Mouse (Mus musculus) ES-Bruce4 (cell line): ENCODE results near the gene Prr7. TPM values are rescaled to one million over a fixed set of nuclear protein-coding genes. Genes with fewer than 3 reads are reported as not detected.

Source experiments
- H3K27ac ChIP-seq: 2 replicates; pipeline ENCODE4 v1.5.1; 2012; ENCODE audit warnings: low read length, inconsistent platforms; ENCODE audit not compliant: insufficient read depth
- H3K27me3 ChIP-seq: 2 replicates; pipeline ENCODE4 v1.6.1; 2012; ENCODE audit warnings: mild to moderate bottlenecking, low read length, inconsistent platforms; ENCODE audit not compliant: control insufficient read depth, poor library complexity, insufficient read depth, severe bottlenecking
- H3K36me3 ChIP-seq: 2 replicates; pipeline ENCODE4 v1.6.1; 2012; ENCODE audit warnings: inconsistent platforms, mild to moderate bottlenecking, low read length, moderate library complexity; ENCODE audit not compliant: control insufficient read depth, poor library complexity, insufficient read depth, severe bottlenecking
- H3K4me1 ChIP-seq: one replicate; pipeline ENCODE4 v1.8.1; 2011; ENCODE audit warnings: low read length; ENCODE audit not compliant: control insufficient read depth, insufficient read depth
- H3K4me3 ChIP-seq: 2 replicates; pipeline ENCODE4 v1.5.1; 2011; ENCODE audit warnings: low read depth, mild to moderate bottlenecking, low read length
- H3K9ac ChIP-seq: 2 replicates; pipeline ENCODE4 v1.6.1; 2012; ENCODE audit warnings: low read depth, mild to moderate bottlenecking, inconsistent platforms; ENCODE audit not compliant: poor library complexity, severe bottlenecking
- H3K9me3 ChIP-seq: replicated peaks from 2 replicates; pipeline ENCODE4 v1.6.1; 2012; ENCODE audit warnings: mild to moderate bottlenecking, low read length, inconsistent platforms; ENCODE audit not compliant: control insufficient read depth, poor library complexity, insufficient read depth, severe bottlenecking
- CTCF ChIP-seq: IDR thresholded peaks from one replicate; pipeline ENCODE4 v1.8.1; 2011; ENCODE audit warnings: low read depth, low read length
- EP300 ChIP-seq: IDR thresholded peaks from 2 replicates; pipeline ENCODE4 v1.6.1; 2011; ENCODE audit warnings: low read depth, low read length; ENCODE audit not compliant: insufficient read depth
- POLR2A ChIP-seq: IDR thresholded peaks from one replicate; pipeline ENCODE4 v1.8.1; 2011; ENCODE audit warnings: low read length; ENCODE audit not compliant: insufficient read depth
- polyA plus RNA-seq: library from polyadenylated mRNA; stranded (reverse); fragments of >200 nt; gene quantifications from 2 replicates; pipeline ENCODE4 v1.2.4, GENCODE M21; 2011; ENCODE audit warnings: low read depth; ENCODE audit not compliant: missing spikeins, insufficient read depth, insufficient read length

Gene Prr7
- polyA plus RNA-seq, 1 experiment = 3.4 TPM

DNA sequence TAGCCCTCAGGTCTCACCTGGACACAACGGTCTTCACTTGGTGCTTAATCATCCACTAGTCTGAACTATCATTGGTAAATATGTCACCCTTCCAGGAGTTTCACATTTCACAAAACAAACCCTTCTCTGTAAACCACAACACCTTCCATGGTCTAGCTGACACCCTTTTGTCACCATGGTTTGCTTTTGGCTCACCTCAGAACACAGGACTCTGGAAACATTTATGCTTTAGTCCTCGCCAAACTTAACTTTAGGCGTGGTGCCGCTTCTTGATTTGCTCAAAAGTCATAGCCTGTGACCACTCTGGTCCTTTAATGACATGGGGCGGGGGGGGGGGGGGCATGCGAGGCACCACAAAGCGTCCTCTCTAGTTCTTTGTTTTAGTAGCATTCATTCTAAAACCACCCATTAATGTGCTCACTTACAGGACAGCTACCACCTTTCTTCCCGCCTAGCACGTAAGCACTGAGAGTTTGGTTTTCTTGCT lies 20.2 kb upstream of the Prr7 start:
- H3K4me1 ChIP-seq = peaks cover 10% of the 10 kb centered on the region
- H3K9ac ChIP-seq = peak overlapping the region; percentile 69
- TF ChIP-seq EP300 (no peak), POLR2A (no peak), CTCF (no peak)
- H3K9me3 ChIP-seq = no peaks in the 10 kb centered on the region
- H3K27me3 ChIP-seq = no peaks in the 10 kb centered on the region
- peak overlapping the region; percentile 90 for H3K4me3 ChIP-seq
- peak overlapping the region; percentile 73 for H3K27ac ChIP-seq
- no peaks in the 10 kb centered on the region for H3K36me3 ChIP-seq

DNA sequence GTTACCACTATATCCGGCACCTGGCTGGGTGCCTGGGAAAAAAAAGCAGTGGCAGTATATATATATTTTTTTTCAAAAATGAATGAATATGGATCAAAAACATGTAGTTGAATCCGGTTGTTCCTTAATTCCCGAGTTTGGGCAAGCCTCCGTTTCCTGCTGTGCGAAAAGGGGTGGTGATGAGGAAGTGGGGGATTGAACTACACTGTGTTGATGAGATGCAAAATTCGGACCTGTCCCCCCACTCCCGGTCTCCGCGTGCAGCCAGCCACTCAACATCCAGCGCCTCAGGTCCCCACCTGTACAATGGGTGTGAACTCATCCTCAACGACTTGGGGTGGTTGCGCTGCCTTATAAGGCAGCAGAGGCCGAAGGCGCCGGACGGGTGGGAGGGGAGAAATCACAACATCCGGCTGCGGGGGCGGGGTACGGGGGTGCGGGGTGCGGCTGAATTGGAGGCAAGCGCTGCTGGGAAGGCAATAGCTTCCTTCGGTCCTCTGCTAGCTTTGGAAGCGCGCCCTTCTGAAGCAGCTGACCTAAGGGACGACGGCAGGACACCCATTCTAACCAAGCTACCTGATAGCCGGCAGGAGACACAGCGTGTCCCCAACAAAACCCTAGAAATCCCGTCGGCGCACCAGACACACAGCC lies 19.7 kb upstream of the Prr7 start:
- Histone ChIP-seq H3K36me3 (no peaks in the 10 kb centered on the region), H3K9ac (peak overlapping the region; percentile 69), H3K4me3 (peak overlapping the region; percentile 90), H3K4me1 (peaks cover 10% of the 10 kb centered on the region), H3K27me3 (no peaks in the 10 kb centered on the region), H3K27ac (peak overlapping the region; percentile 89), H3K9me3 (no peaks in the 10 kb centered on the region)
- TF ChIP-seq POLR2A = no peak
- TF ChIP-seq EP300 = no peak
- TF ChIP-seq CTCF = no peak

DNA sequence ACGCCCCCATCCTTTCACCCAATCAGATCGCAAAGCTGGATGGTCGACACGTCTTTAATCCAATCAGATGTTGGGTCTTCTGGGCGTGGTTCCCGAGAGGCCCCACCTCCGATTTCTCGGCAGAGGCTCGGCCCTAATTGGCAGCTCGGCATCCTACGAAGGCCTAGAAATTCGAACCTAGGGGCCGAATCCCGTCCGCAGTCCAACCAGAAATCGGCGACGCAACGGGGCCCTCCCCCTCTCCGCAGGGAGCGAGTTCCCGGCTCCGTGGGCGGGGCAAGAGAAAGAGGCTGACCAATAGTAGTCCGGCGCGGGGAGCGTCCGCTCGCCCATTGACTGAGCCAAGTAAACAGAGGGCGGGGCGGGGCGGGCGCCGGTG lies 19.1 kb upstream of the Prr7 start, which contains the start of gene Grk6:
Gene Grk6, plus strand, starts transcription at position 136 of the 379 bp plus-strand sequence.
- Histone ChIP-seq H3K27ac (peak within 1 kb of the TSS; percentile 89), H3K36me3 (no peaks in the 10 kb centered on the region), H3K4me1 (peaks cover 12% of the 10 kb centered on the region), H3K27me3 (no peaks in the 10 kb centered on the region), H3K9me3 (no peaks in the 10 kb centered on the region), H3K9ac (peak within 1 kb of the TSS; percentile 98), H3K4me3 (peak within 1 kb of the TSS; percentile 96)
- no peak for TF ChIP-seq POLR2A
- no peak for TF ChIP-seq CTCF
- TF ChIP-seq EP300 = no peak

DNA sequence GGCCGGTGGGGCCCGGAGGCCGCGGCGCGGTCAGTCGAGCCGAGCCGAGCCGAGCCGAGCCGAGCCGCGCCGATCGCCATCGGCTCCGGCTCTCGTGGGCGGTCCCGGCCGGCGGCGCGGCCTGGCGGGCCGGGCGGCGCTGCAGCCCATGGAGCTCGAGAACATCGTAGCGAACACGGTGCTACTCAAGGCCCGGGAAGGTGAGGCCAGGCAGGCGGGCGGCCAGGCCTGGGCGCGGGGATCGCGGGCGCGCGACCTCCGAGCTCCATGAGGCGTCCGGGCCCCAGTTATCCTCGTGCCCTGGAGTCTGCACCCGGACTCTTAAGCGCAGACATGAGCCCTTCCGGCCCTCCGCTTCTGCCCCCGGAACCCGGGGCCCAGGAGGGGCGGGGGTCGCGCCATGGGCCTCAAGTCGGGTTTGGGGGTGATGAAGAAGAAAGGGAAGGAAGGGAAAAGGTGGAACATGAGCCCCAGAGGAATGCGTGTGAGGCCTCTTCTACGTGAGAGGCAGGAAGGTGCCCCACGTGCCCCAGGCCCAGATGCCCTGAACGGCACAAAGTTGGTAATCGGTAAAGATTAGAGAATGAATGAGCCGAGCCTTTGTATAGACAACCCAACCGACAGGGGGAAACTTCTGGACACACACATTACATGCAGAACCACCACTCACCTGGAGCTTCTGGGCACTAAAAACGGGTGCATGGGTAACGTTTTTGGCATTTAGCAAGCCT lies 18.5 kb upstream of the Prr7 start:
- Histone ChIP-seq H3K27ac (peak overlapping the region; percentile 46), H3K27me3 (no peaks in the 10 kb centered on the region), H3K36me3 (0 out of 2 replicates have a peak, but pooled peaks cover 2% of the 10 kb centered on the region), H3K9ac (peak overlapping the region; percentile 98), H3K4me1 (peaks cover 12% of the 10 kb centered on the region), H3K4me3 (peak overlapping the region; percentile 96), H3K9me3 (no peaks in the 10 kb centered on the region)
- TF ChIP-seq POLR2A (no peak), EP300 (no peak), CTCF (no peak)

DNA sequence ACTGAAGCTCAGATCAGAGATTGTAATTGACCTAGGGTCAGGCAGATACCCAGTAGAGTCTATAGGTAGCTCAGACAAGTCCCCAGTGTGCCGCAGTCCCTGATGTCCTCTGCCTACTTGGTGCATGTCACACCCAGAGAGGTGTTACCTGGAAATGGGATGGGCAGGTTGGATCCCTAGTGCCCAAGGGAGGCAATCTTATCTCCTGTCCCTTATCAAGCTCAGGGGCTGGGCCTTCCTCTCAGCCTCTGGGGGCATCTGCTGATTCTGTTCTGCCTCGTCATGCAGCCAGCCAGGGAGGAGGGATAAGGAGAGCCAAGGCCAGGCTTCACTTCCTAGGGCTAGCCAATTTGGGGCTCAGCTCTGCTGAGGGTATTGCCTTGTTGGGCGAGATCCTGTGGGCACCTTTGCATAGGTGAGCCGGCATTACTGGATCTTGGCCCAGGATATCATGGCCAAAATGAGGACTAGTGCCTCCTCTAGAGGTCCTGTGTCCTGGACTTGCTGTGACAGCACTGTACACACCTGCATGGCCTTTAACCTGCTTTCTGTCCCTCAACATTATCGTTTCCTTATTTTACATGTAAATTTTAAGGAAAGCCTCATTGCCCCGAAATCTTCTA lies 17.5 kb upstream of the Prr7 start:
- H3K4me3 ChIP-seq = no peak overlapping the region; the same call in 1 of the 2 replicates
- peaks cover 9% of the 10 kb centered on the region for H3K36me3 ChIP-seq
- no peak for TF ChIP-seq EP300
- no peaks in the 10 kb centered on the region for H3K27me3 ChIP-seq
- no peaks in the 10 kb centered on the region for H3K9me3 ChIP-seq
- no peak overlapping the region for H3K27ac ChIP-seq
- no peak overlapping the region for H3K9ac ChIP-seq
- peaks cover 12% of the 10 kb centered on the region for H3K4me1 ChIP-seq

DNA sequence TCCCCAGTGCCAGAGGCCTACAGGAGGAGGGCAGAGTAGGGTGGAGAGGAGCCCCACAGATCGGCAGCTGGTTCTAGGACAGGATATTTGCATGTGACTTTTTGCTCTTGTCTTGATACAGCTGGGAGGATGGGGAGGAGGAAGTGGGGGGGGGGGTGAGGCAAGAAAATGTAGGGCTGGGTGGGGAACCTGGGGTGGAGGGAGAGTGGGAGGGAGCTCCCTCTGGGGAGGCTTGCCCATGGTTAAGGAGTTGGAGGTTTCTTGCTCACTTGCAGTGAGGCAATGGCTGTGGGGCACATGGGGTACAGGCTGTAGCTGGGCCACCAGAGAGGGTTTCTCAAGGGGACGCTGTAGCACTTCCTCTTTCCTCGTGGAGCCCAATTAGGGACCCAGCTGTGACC lies 16.5 kb upstream of the Prr7 start:
- TF ChIP-seq EP300 = no peak
- H3K4me3 ChIP-seq = no peak overlapping the region
- no peaks in the 10 kb centered on the region for H3K9me3 ChIP-seq
- H3K4me1 ChIP-seq = peaks cover 12% of the 10 kb centered on the region
- 0 out of 2 replicates have a peak overlapping the region, but pooled peaks have one; percentile 7 for H3K27ac ChIP-seq
- no peaks in the 10 kb centered on the region for H3K27me3 ChIP-seq
- no peak overlapping the region for H3K9ac ChIP-seq
- peaks cover 15% of the 10 kb centered on the region for H3K36me3 ChIP-seq
